In genomic region chr1:83116447-83117137, GRCm38 (mm10) we compare ENCODE assay signal across 31 mouse cellular contexts. TPM values are rescaled to one million over a fixed set of nuclear protein-coding genes. Genes with fewer than 3 reads are reported as not detected.
DNase-seq lines count a peak whose midpoint lies in the region; TF ChIP-seq lines count a peak whose summit lies in the region.
"Had no signal": no experiment of that assay in that cellular context is flagged by ENCODE, and none has a peak within 500 bp of the region (broad histone marks: within the 10 kb centered on the region; RNA-seq: fewer than 3 reads in every experiment).

TSS of gene Ccl20 (plus strand) at chr1:83116766.

- no peak within 1 kb of the TSS for H3K4me3 ChIP-seq in thymus, adult 2 months (ENCODE audit: control insufficient read depth, insufficient read depth, low read length)
- no peak within 1 kb of the TSS for H3K4me3 ChIP-seq in embryonic fibroblast, embryonic 13.5 days (ENCODE audit: insufficient read depth, low read length)
- peak within 1 kb of the TSS; percentile 2; the same call in 1 of the 2 replicates for H3K4me3 ChIP-seq in small intestine, adult 2 months (ENCODE audit: low read depth, low read length)
- H3K4me3 ChIP-seq: forebrain, embryonic 15.5 days; midbrain, embryonic 12.5 days had no signal

- H3K27ac ChIP-seq in thymus, adult 2 months (ENCODE audit: control insufficient read depth, insufficient read depth, low read length) = no peak within 1 kb of the TSS
- no peak within 1 kb of the TSS for H3K27ac ChIP-seq in embryonic fibroblast, embryonic 13.5 days (ENCODE audit: insufficient read depth, low read length)
- peak within 1 kb of the TSS; percentile 72 for H3K27ac ChIP-seq in small intestine, adult 2 months (ENCODE audit: insufficient read depth, low read depth, low read length)
- H3K27ac ChIP-seq: forebrain, embryonic 15.5 days; hindbrain, postnatal 0 days; midbrain, embryonic 12.5 days had no signal

- WGBS in thymus, adult 2 months = 45% methylated on average over 8 of the region's 8 CpGs
- 13% methylated on average over 8 of the region's 8 CpGs for WGBS in small intestine, adult 2 months

- H3K27me3 ChIP-seq in thymus, adult 2 months (ENCODE audit: control insufficient read depth, insufficient read depth, low read length) = no peaks in the 10 kb centered on the region
- no peaks in the 10 kb centered on the region for H3K27me3 ChIP-seq in small intestine, adult 2 months (ENCODE audit: control insufficient read depth, insufficient read depth, low read length)
- H3K27me3 ChIP-seq: forebrain, embryonic 15.5 days; midbrain, embryonic 12.5 days had no signal

- DNase-seq in thymus, adult 2 months = no peak
- DNase-seq in thymus, postnatal 0 days (ENCODE audit: low spot score) = no peak
- DNase-seq in left cerebral cortex, adult 11 months (ENCODE audit: low spot score) = no peak
- DNase-seq in gastrocnemius, adult 8-10 months (ENCODE audit: low spot score in 2 of 2) = no peak
- no peak for DNase-seq in retina, postnatal 1 day
- DNase-seq: adrenal gland, postnatal 36 days; cerebellum, adult 9-10 months; gastrocnemius, postnatal 10 days; kidney, adult 8-10 months; kidney, postnatal 4 days; lung, postnatal 14 days; right cerebral cortex, postnatal 14 days; spleen, adult 18-20 months; thymus, postnatal 4 days had no signal

- no peak for TF ChIP-seq CTCF in thymus, adult 2 months (IDR thresholded peaks at IDR 0.05; ENCODE audit: borderline replicate concordance, control insufficient read depth, extremely low read depth, insufficient read depth, low read length, poor library complexity)
- TF ChIP-seq CTCF in embryonic fibroblast, embryonic 13.5 days (IDR thresholded peaks at IDR 0.05; ENCODE audit: borderline replicate concordance, insufficient read depth, low read length) = no peak
- TF ChIP-seq CTCF in small intestine, adult 2 months (IDR thresholded peaks at IDR 0.05; ENCODE audit: extremely low read depth, insufficient read length, insufficient replicate concordance, low read depth, low read length) = no peak

- no peaks in the 10 kb centered on the region for H3K36me3 ChIP-seq in thymus, adult 2 months (ENCODE audit: control insufficient read depth, insufficient read depth, low read length)
- no peaks in the 10 kb centered on the region for H3K36me3 ChIP-seq in small intestine, adult 2 months (ENCODE audit: control insufficient read depth, insufficient read depth, low read length)
- H3K36me3 ChIP-seq: forebrain, embryonic 15.5 days; midbrain, embryonic 12.5 days had no signal

- no peak for TF ChIP-seq POLR2A in thymus, adult 2 months (IDR thresholded peaks at IDR 0.05; ENCODE audit: control insufficient read depth, extremely low read depth, insufficient read depth, low read length, poor library complexity)
- no peak for TF ChIP-seq POLR2A in embryonic fibroblast, embryonic 13.5 days (IDR thresholded peaks at IDR 0.05; ENCODE audit: low read depth, low read length)
- no peak for TF ChIP-seq POLR2A in small intestine, adult 2 months (IDR thresholded peaks at IDR 0.05; ENCODE audit: low read depth, low read length)

- no peaks in the 10 kb centered on the region for H3K4me1 ChIP-seq in thymus, adult 2 months (replicated peaks; ENCODE audit: control insufficient read depth, insufficient read depth, low read length)
- H3K4me1 ChIP-seq in embryonic fibroblast, embryonic 13.5 days (ENCODE audit: control insufficient read depth, insufficient read depth, low read length) = peaks cover 6% of the 10 kb centered on the region
- H3K4me1 ChIP-seq in small intestine, adult 2 months (ENCODE audit: control insufficient read depth, insufficient read depth, insufficient read length, low read length) = peaks cover 7% of the 10 kb centered on the region
- H3K4me1 ChIP-seq: forebrain, embryonic 15.5 days; midbrain, embryonic 12.5 days had no signal

RNA-seq across cellular contexts. Expression of gene Ccl20, which starts in this region (rescaled TPM):
- 14.3 and 16.7 TPM in 2 replicates for polyA plus RNA-seq in thymus, adult 2 months (2012; rRNA removed)
- polyA plus RNA-seq in thymus, postnatal 0 days (2015; fragmentation: Nextera tagmentation; extraction: Ambion mirVana) = 5.7 and 7.6 TPM in 2 replicates
- polyA plus RNA-seq in embryonic fibroblast, embryonic 13.5 days (2011; ENCODE audit: insufficient read length, low read depth, missing spikeins) = 11.8 and 12.2 TPM in 2 replicates
- polyA plus RNA-seq in small intestine, adult 2 months (2012; rRNA removed) = 4.1 and 15.3 TPM in 2 replicates
- not detected for total RNA-seq in gastrocnemius, adult 8-10 months (2022)
- total RNA-seq: adrenal gland, adult 18-20 months; adrenal gland, postnatal 36 days; gastrocnemius, postnatal 10 days; granulocyte monocyte progenitor cell, adult 5-6 weeks; hindbrain, postnatal 0 days; layer of hippocampus, postnatal 14 days; liver, adult 2 months; megakaryocyte, adult 5-6 weeks; monocyte, adult 5-6 weeks had no signal
- polyA plus RNA-seq: C2C12; forebrain, embryonic 15.5 days; heart, postnatal 0 days; hindbrain, embryonic 11.5 days; hindbrain, postnatal 0 days; limb, embryonic 11.5 days; liver, adult 2 months; liver, embryonic 16.5 days; midbrain, embryonic 12.5 days; neural tube, embryonic 11.5 days had no signal
